Mouse (Mus musculus) liver, embryonic 14 days (tissue): ENCODE data around the gene Gm4763. TPM values are rescaled to one million over a fixed set of nuclear protein-coding genes. Genes with fewer than 3 reads are reported as not detected.

ENCODE experiments used
- polyA plus RNA-seq: library from polyadenylated mRNA; depleted of rRNA; stranded (reverse); fragments of >200 nt; gene quantifications from 2 replicates; pipeline ENCODE4 v1.2.3, GENCODE M21; 2012; rRNA removed

Gene Gm4763
- polyA plus RNA-seq, result not detected in 2 replicates

GRCm38 (mm10) chr7:24726808-24727207 lies at the start of gene Gm4763:
TSS of gene Gm4763 (minus strand) at chr7:24726908.

GRCm38 (mm10) chr7:24760211-24760610 lies 33.5 kb upstream of the Gm4763 start, which contains the start of gene Cd177:
TSS of gene Cd177 (minus strand) at chr7:24760311.

DNA sequence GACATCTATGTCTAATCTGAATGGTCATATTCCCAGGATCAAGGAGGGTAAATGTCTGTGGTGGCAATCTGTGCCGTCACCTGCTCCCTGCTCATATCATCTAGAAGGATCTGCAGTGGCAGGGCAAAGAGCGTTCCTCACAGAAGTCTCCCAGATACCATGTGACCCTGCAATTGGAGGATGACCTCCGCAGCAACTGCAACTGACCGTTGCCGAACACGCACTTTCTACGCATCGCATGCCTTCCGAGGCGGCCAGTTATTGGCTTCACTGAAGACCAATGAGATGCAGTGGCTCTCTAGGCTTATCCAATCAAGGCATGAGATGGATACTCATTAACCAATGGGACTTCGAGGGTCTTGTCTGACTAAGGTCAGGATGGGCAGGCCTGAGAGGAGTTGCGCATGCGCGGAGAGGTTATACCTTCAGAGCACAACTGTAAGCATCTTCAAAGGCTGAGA lies 17.8 kb downstream of the Gm4763 start, which contains the start of gene BC049730:
TSS of gene BC049730 (plus strand) at position 411 of the 461 bp plus-strand sequence.

GRCm38 (mm10) chr7:24676575-24676974 lies 50.1 kb downstream of the Gm4763 start, which contains the start of gene Tex101:
TSS of gene Tex101 (minus strand) at chr7:24676675.

Other genes with a start within 250 kb of the Gm4763 start
- 0.27 and 0.43 TPM in 2 replicates for gene Cadm4, start 244.9 kb downstream of the Gm4763 start, polyA plus RNA-seq
- gene Zfp428, start 219.9 kb downstream of the Gm4763 start, polyA plus RNA-seq, result 3.0 and 3.6 TPM in 2 replicates
- gene AC161166.1, start 214.5 kb downstream of the Gm4763 start, polyA plus RNA-seq, result not detected in 2 replicates
- 1.7 and 1.9 TPM in 2 replicates for gene Irgq, start 196.2 kb downstream of the Gm4763 start, polyA plus RNA-seq
- 0.03 TPM in 1 of 2 replicates, not detected in the other for gene Pinlyp, start 180.8 kb downstream of the Gm4763 start, polyA plus RNA-seq
- 27.1 and 28.3 TPM in 2 replicates for gene Xrcc1, start 180.6 kb downstream of the Gm4763 start, polyA plus RNA-seq
- gene Ethe1, start 139.4 kb downstream of the Gm4763 start, polyA plus RNA-seq, result 11.6 and 14.7 TPM in 2 replicates
- gene Zfp575, start 139.3 kb downstream of the Gm4763 start, polyA plus RNA-seq, result 0.08 and 0.12 TPM in 2 replicates
- gene Phldb3, start 116.1 kb downstream of the Gm4763 start, polyA plus RNA-seq, result 0.61 and 0.70 TPM in 2 replicates
- 0.16 TPM in 1 of 2 replicates, not detected in the other for gene Lypd3, start 90.4 kb downstream of the Gm4763 start, polyA plus RNA-seq
- gene Tex101, start 50.2 kb downstream of the Gm4763 start, polyA plus RNA-seq, result not detected in 2 replicates
- gene BC049730, start 17.7 kb downstream of the Gm4763 start, polyA plus RNA-seq, result not detected in 2 replicates
- gene Cd177, start 33.4 kb upstream of the Gm4763 start, polyA plus RNA-seq, result 0.75 and 1.2 TPM in 2 replicates
- gene Ceacam10, start 50.3 kb upstream of the Gm4763 start, polyA plus RNA-seq, result 0.24 and 0.32 TPM in 2 replicates
- gene Gm9844, start 135.3 kb upstream of the Gm4763 start, polyA plus RNA-seq, result 1.7 and 1.9 TPM in 2 replicates
- gene Lypd4, start 143.0 kb upstream of the Gm4763 start, polyA plus RNA-seq, result not detected in 2 replicates
- not detected in 2 replicates for gene Dmrtc2, start 143.1 kb upstream of the Gm4763 start, polyA plus RNA-seq
- gene Rps19, start 157.5 kb upstream of the Gm4763 start, polyA plus RNA-seq, result 596 and 702 TPM in 2 replicates
- gene Cd79a, start 170.5 kb upstream of the Gm4763 start, polyA plus RNA-seq, result 0.87 and 1.1 TPM in 2 replicates
- gene Arhgef1, start 176.0 kb upstream of the Gm4763 start, polyA plus RNA-seq, result 36.8 and 43.9 TPM in 2 replicates
- not detected in 2 replicates for gene Gm4881, start 217.6 kb upstream of the Gm4763 start, polyA plus RNA-seq
- gene Rabac1, start 245.8 kb upstream of the Gm4763 start, polyA plus RNA-seq, result 40.1 and 44.3 TPM in 2 replicates